Mouse (Mus musculus) stomach, embryonic 15.5 days (tissue): Measurements from ENCODE around the gene Nlgn3. TPM values are rescaled to one million over a fixed set of nuclear protein-coding genes. Genes with fewer than 3 reads are reported as not detected.
"Not testable (repeated sequence)": the region's sequence is repeated elsewhere in the genome, so short reads cannot be mapped to it uniquely, and the experiment has no call there.

Experiments
- ATAC-seq: fragments of 200-750 bp; cut with Nextera tagmentation; 2 replicates; pipeline ENCODE4 v1.8.0; 2017; ENCODE audit warnings: low read depth, moderate number of reproducible peaks, moderate TSS enrichment; ENCODE audit not compliant: insufficient read depth, low FRiP score
- H3K27ac ChIP-seq: fragments of 300-500 bp; sonication (generic); 2 replicates; pipeline ENCODE4 v1.5.1; 2015; ENCODE audit warnings: mild to moderate bottlenecking, inconsistent platforms
- H3K27me3 ChIP-seq: fragments of 300-500 bp; sonication (generic); replicated peaks from 2 replicates; pipeline ENCODE4 v1.6.1; 2015; ENCODE audit warnings: inconsistent platforms
- H3K36me3 ChIP-seq: fragments of 300-500 bp; sonication (generic); 2 replicates; pipeline ENCODE4 v1.6.1; 2015; ENCODE audit warnings: inconsistent platforms
- H3K4me1 ChIP-seq: fragments of 300-500 bp; sonication (generic); 2 replicates; pipeline ENCODE4 v1.6.1; 2015; ENCODE audit warnings: inconsistent platforms
- H3K4me2 ChIP-seq: fragments of 300-500 bp; sonication (generic); 2 replicates; pipeline ENCODE4 v1.6.1; 2015; ENCODE audit warnings: mild to moderate bottlenecking, inconsistent platforms
- H3K4me3 ChIP-seq: fragments of 300-500 bp; sonication (generic); replicated peaks from 2 replicates; pipeline ENCODE4 v1.5.1; 2015; ENCODE audit warnings: inconsistent platforms
- H3K9ac ChIP-seq: fragments of 300-500 bp; sonication (generic); 2 replicates; pipeline ENCODE4 v1.6.1; 2015; ENCODE audit warnings: inconsistent platforms
- H3K9me3 ChIP-seq: fragments of 300-500 bp; sonication (generic); 2 replicates; pipeline ENCODE4 v1.6.1; 2016; ENCODE audit warnings: inconsistent platforms
- WGBS: fragments of 180-500 bp; shearing (Covaris S2); methylation state at CpG from one replicate; pipeline ENCODE4 v1.1.7; 2015; 5-methylcytosine and 5-hydroxymethylcytosine counted together
- polyA plus RNA-seq: library from polyadenylated mRNA; unstranded; fragments of >200 nt; fragmentation: Nextera tagmentation; extraction: Ambion mirVana; gene quantifications from 2 replicates; pipeline ENCODE4 v1.2.1, GENCODE M21; 2015

Nlgn3 gene
- polyA plus RNA-seq, 1 experiment from 2014 or later = 4.7 TPM

DNA sequence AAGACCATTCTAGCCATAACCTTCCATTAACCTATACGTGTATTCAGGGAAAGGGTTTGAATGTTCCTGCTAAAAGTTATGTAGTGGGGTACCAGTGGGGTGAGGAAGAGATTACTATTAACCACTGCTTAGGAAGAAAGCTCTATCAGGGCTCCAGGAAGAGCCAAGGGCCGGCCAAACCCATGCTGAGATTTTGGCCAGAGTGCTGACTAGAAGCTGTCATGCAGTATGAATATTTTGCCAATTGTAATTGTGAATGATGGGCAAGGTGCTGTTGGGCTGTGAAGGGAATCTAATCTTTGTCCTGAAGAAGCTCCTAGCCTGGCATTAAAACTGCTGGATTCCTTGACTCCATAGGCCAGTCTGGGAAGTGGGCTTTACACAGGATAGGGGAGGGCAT is 5.7 kb downstream of the Nlgn3 start:
- H3K36me3 ChIP-seq = no peaks in the 10 kb centered on the region
- H3K9me3 ChIP-seq = no peaks in the 10 kb centered on the region
- no peak for ATAC-seq
- H3K4me2 ChIP-seq = no peak overlapping the region
- no peaks in the 10 kb centered on the region for H3K27me3 ChIP-seq
- no peaks in the 10 kb centered on the region for H3K4me1 ChIP-seq
- 81% methylated on average over 2 of the region's 2 CpGs for WGBS
- H3K27ac ChIP-seq = no peak overlapping the region
- H3K4me3 ChIP-seq = no peak overlapping the region
- no peak overlapping the region for H3K9ac ChIP-seq

DNA sequence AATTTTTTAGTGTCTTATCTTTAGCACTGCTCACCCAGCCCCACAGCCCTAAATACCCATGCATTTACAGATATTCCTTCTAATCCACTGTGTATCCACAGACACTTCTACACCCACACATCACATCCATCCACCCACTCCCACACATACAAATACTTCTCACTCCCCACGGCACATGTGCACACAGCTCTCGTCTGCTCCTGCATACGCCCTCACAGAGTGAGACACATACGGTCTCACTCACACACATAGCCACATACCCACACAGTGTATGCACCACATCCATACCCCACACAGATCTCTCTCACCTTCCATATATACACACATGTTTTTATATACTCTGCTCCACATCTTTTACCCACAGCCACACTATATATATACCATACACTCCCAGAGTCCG is 10.3 kb downstream of the Nlgn3 start:
- Histone ChIP-seq H3K4me3 (no peak overlapping the region), H3K36me3 (no peaks in the 10 kb centered on the region), H3K27me3 (no peaks in the 10 kb centered on the region), H3K9me3 (no peaks in the 10 kb centered on the region), H3K4me1 (no peaks in the 10 kb centered on the region), H3K4me2 (no peak overlapping the region), H3K27ac (no peak overlapping the region), H3K9ac (no peak overlapping the region)
- 93% methylated on average over 5 of the region's 5 CpGs for WGBS
- no peak for ATAC-seq

DNA sequence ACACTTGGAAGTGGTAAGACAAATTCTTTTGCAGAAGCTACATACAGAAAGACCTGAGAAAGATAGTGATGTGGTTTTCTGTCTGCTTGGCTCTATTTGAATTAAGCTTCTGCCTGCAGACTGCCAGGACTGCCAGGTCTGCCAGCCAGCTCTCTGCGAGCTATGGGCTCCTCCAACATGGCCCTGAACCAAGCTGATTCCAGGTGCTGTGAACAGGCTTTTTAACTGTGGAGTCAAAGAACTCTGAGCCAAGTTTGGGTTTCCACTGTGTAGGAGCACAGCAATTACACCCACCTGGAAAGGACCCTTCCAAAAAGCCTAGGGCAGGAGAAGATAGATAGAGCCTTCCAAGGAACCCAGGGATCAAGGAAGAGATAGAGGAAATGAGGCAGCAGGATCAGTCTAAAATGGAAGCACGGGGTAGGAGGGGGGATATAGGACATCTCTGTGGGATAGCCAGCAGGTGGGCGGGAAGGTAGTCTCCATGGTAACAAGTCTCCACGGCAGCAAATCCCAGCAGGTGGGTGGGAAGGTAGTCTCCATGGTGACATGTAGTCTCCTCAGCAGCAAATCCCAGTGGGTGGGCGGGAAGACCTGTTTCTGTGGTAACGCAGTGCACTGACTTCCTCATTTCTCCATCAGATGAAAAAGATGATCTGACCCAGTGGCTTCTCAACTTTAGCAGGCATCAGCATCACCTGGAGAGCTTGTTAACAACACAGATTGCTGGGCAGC is 14.8 kb downstream of the Nlgn3 start:
- H3K9me3 ChIP-seq = no peaks in the 10 kb centered on the region
- no peak overlapping the region for H3K4me2 ChIP-seq
- H3K36me3 ChIP-seq = no peaks in the 10 kb centered on the region
- no peak overlapping the region for H3K9ac ChIP-seq
- H3K27me3 ChIP-seq = no peaks in the 10 kb centered on the region
- ATAC-seq = no peak
- H3K4me1 ChIP-seq = no peaks in the 10 kb centered on the region
- H3K27ac ChIP-seq = no peak overlapping the region
- no peak overlapping the region for H3K4me3 ChIP-seq
- 44% methylated on average over 6 of the region's 6 CpGs for WGBS

DNA sequence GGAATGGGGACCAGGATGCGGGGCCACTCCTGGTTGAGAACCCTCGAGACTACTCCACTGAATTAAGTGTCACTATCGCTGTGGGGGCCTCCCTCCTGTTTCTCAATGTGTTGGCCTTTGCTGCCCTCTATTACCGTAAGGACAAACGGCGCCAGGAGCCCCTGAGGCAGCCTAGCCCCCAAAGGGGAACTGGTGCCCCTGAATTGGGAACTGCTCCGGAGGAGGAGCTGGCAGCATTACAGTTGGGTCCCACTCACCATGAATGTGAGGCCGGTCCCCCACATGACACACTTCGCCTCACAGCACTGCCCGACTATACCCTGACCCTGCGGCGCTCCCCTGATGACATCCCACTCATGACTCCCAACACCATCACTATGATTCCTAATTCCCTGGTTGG is 20.8 kb downstream of the Nlgn3 start:
- no peak for ATAC-seq
- Histone ChIP-seq H3K36me3 (no peaks in the 10 kb centered on the region), H3K27ac (no peak overlapping the region), H3K4me3 (no peak overlapping the region), H3K27me3 (no peaks in the 10 kb centered on the region), H3K4me1 (no peaks in the 10 kb centered on the region), H3K9me3 (no peaks in the 10 kb centered on the region), H3K9ac (no peak overlapping the region), H3K4me2 (no peak overlapping the region)
- WGBS = 89% methylated on average over 12 of the region's 12 CpGs

DNA sequence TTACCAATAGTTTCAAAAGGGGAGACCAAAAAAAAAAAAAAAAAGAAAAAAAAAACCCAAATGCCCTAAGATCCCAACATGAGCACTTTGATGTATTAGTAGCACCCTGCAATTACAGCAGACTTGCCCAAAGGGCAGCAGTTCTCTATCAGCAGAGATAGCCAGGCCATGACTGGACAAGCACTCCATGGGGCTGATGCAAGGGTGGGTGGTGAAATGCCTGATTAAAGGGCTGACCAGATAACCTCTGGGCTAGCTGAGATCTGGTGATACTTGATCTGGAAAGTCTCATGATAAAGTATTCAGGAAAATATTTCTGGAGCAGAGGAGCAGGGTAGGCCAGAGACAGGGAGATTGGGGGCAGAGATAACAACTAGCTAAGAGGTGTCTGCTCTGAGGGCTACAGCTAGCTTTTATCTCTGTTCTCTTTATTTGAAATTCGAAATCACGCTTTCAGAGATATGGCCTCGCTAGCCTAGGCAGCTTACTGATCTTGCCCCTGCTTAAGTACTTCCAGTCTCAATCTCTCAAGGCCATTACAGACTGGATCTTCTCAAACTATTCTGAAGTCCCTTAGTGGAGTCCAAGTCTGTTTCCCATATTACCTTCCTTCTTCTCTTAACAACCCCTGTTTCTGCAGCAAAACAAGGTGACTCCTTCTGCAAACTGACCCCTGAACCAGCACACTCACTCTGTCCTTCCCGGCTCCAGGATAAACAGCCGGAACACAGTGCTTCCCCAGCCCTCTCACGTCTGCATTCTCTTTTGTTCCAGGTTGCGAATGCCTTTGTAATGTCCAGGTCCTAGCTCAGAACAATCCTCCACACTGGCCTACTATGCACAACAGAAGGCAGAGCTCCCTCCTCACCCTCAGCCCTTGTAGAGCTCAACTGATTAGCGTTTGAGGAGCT is 27.3 kb downstream of the Nlgn3 start:
- no peak overlapping the region for H3K9ac ChIP-seq
- 51% methylated on average over 8 of the region's 8 CpGs for WGBS
- H3K4me2 ChIP-seq = no peak overlapping the region
- H3K4me3 ChIP-seq = no peak overlapping the region
- ATAC-seq = no peak
- H3K27ac ChIP-seq = no peak overlapping the region
- H3K9me3 ChIP-seq = no peaks in the 10 kb centered on the region
- no peaks in the 10 kb centered on the region for H3K4me1 ChIP-seq
- no peaks in the 10 kb centered on the region for H3K36me3 ChIP-seq
- no peaks in the 10 kb centered on the region for H3K27me3 ChIP-seq

DNA sequence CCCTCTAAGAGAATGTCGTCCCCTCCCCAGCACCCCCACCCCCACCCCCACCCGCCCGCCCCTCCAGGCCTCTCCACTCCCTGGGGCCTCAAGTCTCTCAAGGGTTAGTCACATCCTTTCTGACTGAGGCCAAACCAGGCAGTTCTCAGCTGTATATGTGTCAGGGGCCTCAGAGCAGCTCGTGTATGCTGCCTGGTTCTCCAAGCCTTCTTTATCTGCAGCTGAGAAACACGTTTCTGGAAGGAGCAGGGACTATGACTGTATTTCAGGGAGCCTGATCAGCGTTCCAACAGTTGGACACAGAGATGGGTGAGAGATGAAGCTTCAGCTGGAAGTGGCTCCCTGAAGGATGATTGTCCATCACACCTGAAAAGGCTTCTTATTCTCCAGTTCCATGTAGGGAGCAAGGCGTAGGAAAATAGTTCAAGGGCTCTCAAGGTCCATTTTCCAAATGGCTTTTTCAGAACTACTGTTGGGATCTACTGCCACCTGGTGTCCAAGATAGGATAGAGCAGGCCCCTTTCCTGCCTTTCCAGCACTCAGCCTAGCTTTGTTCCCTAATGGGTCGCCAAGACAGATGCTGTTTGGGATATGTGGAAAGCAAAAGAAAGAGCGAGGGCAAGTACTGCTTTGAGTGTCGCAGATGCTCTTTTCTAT is 30.5 kb downstream of the Nlgn3 start:
- H3K36me3 ChIP-seq = no peaks in the 10 kb centered on the region
- WGBS = 32% methylated on average over 10 of the region's 10 CpGs
- no peak overlapping the region for H3K9ac ChIP-seq
- no peaks in the 10 kb centered on the region for H3K4me1 ChIP-seq
- H3K4me3 ChIP-seq = no peak overlapping the region
- ATAC-seq = no peak
- no peaks in the 10 kb centered on the region for H3K27me3 ChIP-seq
- H3K9me3 ChIP-seq = no peaks in the 10 kb centered on the region
- H3K4me2 ChIP-seq = no peak overlapping the region
- H3K27ac ChIP-seq = peak overlapping the region; percentile 71

DNA sequence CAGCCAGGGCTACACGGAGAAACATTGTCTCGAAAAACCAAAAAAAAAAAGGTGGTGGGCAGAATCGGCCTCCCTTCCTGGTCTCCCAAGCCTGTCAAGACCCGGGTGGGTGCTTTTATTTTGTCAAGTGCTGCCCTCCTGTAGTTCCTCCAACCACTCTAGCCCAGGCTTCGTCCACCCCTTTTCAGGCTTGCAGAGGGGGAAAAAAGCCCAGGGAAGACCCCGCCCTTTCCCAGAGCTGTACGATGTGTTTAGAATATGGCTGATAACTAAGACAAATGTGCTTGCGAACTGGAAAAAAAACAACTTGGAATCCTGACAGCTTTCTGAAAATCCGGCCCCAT is 33.0 kb downstream of the Nlgn3 start:
- no peak overlapping the region for H3K9ac ChIP-seq
- ATAC-seq = peak; percentile 41
- H3K4me3 ChIP-seq = peak overlapping the region; percentile 18; the same call in 1 of the 2 replicates
- no peaks in the 10 kb centered on the region for H3K27me3 ChIP-seq
- no peaks in the 10 kb centered on the region for H3K36me3 ChIP-seq
- no peaks in the 10 kb centered on the region for H3K9me3 ChIP-seq
- peak overlapping the region; percentile 38 for H3K4me2 ChIP-seq
- H3K4me1 ChIP-seq = no peaks in the 10 kb centered on the region
- peak overlapping the region; percentile 85 for H3K27ac ChIP-seq
- WGBS = 40% methylated on average over 9 of the region's 9 CpGs

DNA sequence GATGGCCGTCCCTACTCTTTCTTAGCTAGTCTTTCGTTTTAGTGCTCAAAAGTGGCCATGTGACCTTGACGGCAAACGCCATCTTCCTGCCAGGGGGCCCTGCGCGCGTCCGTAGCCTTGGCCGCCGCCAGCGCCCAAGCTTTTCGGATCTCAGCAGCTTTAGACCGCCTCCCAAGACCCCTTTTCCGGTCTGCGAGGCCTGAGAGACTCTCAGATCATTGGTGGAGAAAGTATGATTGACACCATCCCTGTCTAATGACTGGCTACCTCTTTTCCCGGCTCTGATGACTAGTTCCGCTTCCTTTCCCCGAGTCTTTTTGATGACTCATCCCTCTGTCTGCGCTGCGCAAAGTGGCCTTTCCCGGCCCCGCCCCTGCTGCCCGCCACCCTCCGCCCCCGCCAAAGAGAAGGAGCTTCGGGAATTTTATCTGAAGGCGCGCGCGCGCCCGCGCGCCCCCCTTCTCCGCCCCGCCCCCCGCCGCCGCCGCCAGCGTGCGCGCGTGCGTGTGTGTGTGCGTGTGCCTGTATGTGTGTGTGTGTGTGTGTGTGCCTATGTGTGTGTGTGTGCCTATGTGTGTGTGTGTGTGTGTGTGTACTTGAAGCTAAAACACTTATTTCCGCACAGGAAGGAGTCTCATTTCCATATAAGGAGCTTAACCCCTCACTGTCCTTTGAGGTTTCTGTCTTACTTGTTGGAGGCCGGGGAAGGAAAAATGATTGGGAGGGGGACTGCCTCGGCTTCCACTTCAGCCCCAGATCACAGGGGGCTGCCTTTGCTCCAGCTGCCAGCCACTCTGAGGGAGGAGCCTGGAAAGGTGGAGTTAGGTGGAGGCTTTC is 33.6 kb downstream of the Nlgn3 start:
- H3K9me3 ChIP-seq = no peaks in the 10 kb centered on the region
- ATAC-seq = peak; percentile 98
- peak overlapping the region; percentile 85 for H3K27ac ChIP-seq
- peak overlapping the region; percentile 53 for H3K4me2 ChIP-seq
- H3K4me1 ChIP-seq = no peaks in the 10 kb centered on the region
- H3K4me3 ChIP-seq = peak overlapping the region; percentile 41
- H3K36me3 ChIP-seq = no peaks in the 10 kb centered on the region
- no peaks in the 10 kb centered on the region for H3K27me3 ChIP-seq
- H3K9ac ChIP-seq = no peak overlapping the region
- 11% methylated on average over 39 of the region's 49 CpGs for WGBS

DNA sequence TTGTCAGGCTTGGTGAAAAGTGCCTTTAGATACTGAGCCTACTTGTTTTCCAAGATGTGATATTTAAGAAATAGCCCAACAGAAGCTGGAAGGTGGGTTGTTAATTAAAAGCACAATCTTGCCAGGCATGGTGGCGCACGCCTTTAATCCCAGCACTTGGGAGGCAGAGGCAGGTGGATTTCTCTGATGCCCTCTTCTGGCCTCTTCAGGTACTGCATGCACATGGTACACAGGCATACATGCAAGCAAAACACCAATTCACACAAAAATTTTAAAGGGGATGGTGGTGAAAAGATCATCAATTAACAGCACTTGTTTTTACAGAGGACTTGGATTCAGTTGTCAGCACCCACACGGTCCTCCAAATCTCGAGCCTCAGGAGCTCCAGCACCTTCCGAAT is 35.6 kb downstream of the Nlgn3 start:
- no peaks in the 10 kb centered on the region for H3K9me3 ChIP-seq
- H3K4me3 ChIP-seq = no peak overlapping the region
- H3K27ac ChIP-seq = no peak overlapping the region
- no peak for ATAC-seq
- no peaks in the 10 kb centered on the region for H3K36me3 ChIP-seq
- H3K4me1 ChIP-seq = no peaks in the 10 kb centered on the region
- WGBS = 89% methylated on average over 5 of the region's 5 CpGs
- no peak overlapping the region for H3K9ac ChIP-seq
- no peak overlapping the region for H3K4me2 ChIP-seq
- no peaks in the 10 kb centered on the region for H3K27me3 ChIP-seq

DNA sequence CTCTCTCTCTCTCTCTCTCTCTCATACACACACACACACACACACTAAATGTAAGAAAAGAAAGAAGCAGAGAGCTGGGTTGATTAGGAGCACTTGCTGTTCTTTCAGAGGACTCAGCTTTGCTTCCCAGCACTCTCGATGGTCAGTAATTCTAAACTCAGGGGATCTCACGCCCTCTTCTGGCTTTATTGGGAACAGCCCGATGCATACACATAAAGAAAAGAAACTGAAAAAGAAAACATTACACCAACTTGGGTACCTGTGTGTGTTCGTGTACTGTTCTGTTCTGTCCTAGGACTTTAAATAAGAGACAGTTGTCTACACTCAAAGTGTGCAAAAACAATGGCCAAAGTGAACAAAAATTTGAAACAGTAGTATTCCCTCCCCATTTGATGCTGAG is 39.7 kb downstream of the Nlgn3 start:
- no peaks in the 10 kb centered on the region for H3K4me1 ChIP-seq
- WGBS = 55% methylated on average over 4 of the region's 4 CpGs
- H3K9ac ChIP-seq = no peak overlapping the region
- no peak overlapping the region for H3K4me2 ChIP-seq
- no peak overlapping the region for H3K27ac ChIP-seq
- H3K9me3 ChIP-seq = no peaks in the 10 kb centered on the region
- no peak for ATAC-seq
- H3K27me3 ChIP-seq = no peaks in the 10 kb centered on the region
- no peak overlapping the region for H3K4me3 ChIP-seq
- H3K36me3 ChIP-seq = no peaks in the 10 kb centered on the region

DNA sequence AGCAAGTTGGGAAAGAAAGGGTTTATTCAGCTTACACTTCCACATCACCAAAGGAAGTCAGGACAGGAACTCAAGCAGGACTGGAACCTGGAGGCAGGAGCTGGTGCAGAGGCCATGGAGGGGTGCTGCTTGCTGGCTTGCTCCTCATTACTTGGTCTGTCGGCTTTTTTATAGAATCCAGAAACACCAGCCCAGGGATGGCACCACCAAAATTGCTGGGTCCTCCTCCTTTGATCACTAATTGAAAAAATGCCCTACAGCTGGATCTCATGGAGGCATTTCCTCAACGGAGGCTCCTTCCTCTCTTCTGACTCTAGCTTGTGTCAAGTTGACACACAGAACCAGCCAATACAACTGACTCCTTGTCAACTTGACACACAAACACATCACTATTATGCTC is 43.9 kb downstream of the Nlgn3 start:
- not testable (repeated sequence) for H3K9me3 ChIP-seq, H3K4me2 ChIP-seq, H3K4me1 ChIP-seq, H3K27ac ChIP-seq, H3K4me3 ChIP-seq, ATAC-seq, H3K9ac ChIP-seq, H3K27me3 ChIP-seq, H3K36me3 ChIP-seq
- WGBS = 63% methylated on average over 2 of the region's 2 CpGs
